Mouse (Mus musculus) liver, embryonic 11.5 days (tissue): ENCODE measurements around the gene Rfc2. TPM values are rescaled to one million over a fixed set of nuclear protein-coding genes. Genes with fewer than 3 reads are reported as not detected.

Experiments
- ATAC-seq: fragments of 200-750 bp; cut with Nextera tagmentation; replicated peaks from 2 replicates; pipeline ENCODE4 v1.8.0; 2017; ENCODE audit warnings: moderate number of reproducible peaks, mild to moderate bottlenecking, moderate TSS enrichment, moderate library complexity; ENCODE audit not compliant: low FRiP score
- DNase-seq: peaks from one replicate; pipeline ENCODE4 v3.0.0-alpha.2; 2017; ENCODE audit warnings: low spot score
- H3K27ac ChIP-seq: fragments of 300-500 bp; sonication (generic); 2 replicates; pipeline ENCODE4 v1.5.1; 2014; ENCODE audit warnings: mild to moderate bottlenecking, low read depth, low read length, control low read depth
- H3K27me3 ChIP-seq: fragments of 300-500 bp; sonication (generic); replicated peaks from 2 replicates; pipeline ENCODE4 v1.6.1; 2014; ENCODE audit warnings: low read length, mixed read lengths; ENCODE audit not compliant: control insufficient read depth, insufficient read depth
- H3K36me3 ChIP-seq: fragments of 300-500 bp; sonication (generic); 2 replicates; pipeline ENCODE4 v1.6.1; 2014; ENCODE audit warnings: mild to moderate bottlenecking, low read length, moderate library complexity, mixed read lengths; ENCODE audit not compliant: control insufficient read depth, insufficient read depth
- H3K4me1 ChIP-seq: fragments of 300-500 bp; sonication (generic); replicated peaks from 2 replicates; pipeline ENCODE4 v1.6.1; 2014; ENCODE audit warnings: low read length, mixed read lengths; ENCODE audit not compliant: control insufficient read depth, insufficient read depth
- H3K4me2 ChIP-seq: fragments of 300-500 bp; sonication (generic); 2 replicates; pipeline ENCODE4 v1.6.1; 2014; ENCODE audit warnings: mild to moderate bottlenecking, control low read depth, moderate library complexity
- H3K4me3 ChIP-seq: fragments of 300-500 bp; sonication (generic); 2 replicates; pipeline ENCODE4 v1.5.1; 2014; ENCODE audit warnings: low read depth, low read length, control low read depth
- H3K9ac ChIP-seq: fragments of 300-500 bp; sonication (generic); 2 replicates; pipeline ENCODE4 v1.6.1; 2014; ENCODE audit warnings: low read depth, low read length, control low read depth
- H3K9me3 ChIP-seq: fragments of 300-500 bp; sonication (generic); 2 replicates; pipeline ENCODE4 v1.6.1; 2016; ENCODE audit warnings: low read length, inconsistent platforms, mixed read lengths; ENCODE audit not compliant: control insufficient read depth
- whole genome bisulfite sequencing: fragments of 180-500 bp; shearing (Covaris S2); extraction: QIAGEN DNeasy Blood & Tissue Kit; methylation state at CpG from one replicate; pipeline ENCODE4 v1.1.7; 2014; 5-methylcytosine and 5-hydroxymethylcytosine counted together
- polyA plus RNA-seq: library from polyadenylated mRNA; unstranded; fragments of >200 nt; fragmentation: Nextera tagmentation; extraction: Ambion mirVana; gene quantifications from 2 replicates; pipeline ENCODE4 v1.2.1, GENCODE M21; 2014

Gene Rfc2
- polyA plus RNA-seq, 1 experiment from 2014 or later: 363 TPM

DNA sequence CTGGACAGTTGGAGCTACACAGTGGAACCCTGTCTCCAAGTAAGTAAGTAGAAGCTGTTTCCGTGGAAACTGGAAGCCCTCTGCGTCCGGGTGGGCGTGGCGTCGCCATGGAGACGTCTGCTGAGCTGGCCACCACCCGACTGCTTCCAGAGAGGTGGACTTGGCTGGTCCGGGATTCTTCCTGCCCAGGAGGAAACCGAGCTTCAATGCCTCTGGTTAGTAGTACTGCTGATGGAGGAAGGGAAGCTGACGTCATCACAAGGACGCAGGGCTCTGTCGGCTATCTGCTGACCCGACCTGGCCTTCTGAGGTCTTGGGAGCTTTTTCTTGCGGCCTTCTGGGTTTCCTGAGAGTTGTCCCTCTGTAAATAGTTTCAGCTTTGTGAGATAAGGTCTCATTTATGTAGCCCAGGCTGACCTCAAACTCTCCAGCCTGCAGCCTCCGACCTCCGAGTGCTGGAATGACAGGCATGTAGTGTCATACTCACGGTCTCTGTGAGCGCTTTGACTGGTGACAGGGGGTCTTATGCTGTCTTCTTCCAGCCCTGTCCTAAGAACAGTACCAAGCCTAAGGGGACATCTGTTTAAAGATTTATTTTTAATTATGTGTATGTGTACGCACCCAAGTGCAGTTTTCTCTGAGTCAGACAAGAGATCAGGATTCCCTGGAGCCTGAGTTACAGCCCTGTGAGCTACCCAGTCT is 25.6 kb upstream of the Rfc2 start:
- no peaks in the 10 kb centered on the region for H3K9me3 ChIP-seq
- 12% methylated on average over 20 of the region's 20 CpGs for whole genome bisulfite sequencing
- H3K4me1 ChIP-seq: peaks cover 24% of the 10 kb centered on the region
- no peaks in the 10 kb centered on the region for H3K27me3 ChIP-seq
- peak overlapping the region; percentile 28 for H3K4me2 ChIP-seq
- DNase-seq (peak; percentile 63), ATAC-seq (0 out of 2 replicates have a peak, but pooled peaks have one; percentile 12)
- H3K9ac ChIP-seq: no peak overlapping the region
- no peak overlapping the region for H3K27ac ChIP-seq
- no peaks in the 10 kb centered on the region for H3K36me3 ChIP-seq
- H3K4me3 ChIP-seq: no peak overlapping the region

DNA sequence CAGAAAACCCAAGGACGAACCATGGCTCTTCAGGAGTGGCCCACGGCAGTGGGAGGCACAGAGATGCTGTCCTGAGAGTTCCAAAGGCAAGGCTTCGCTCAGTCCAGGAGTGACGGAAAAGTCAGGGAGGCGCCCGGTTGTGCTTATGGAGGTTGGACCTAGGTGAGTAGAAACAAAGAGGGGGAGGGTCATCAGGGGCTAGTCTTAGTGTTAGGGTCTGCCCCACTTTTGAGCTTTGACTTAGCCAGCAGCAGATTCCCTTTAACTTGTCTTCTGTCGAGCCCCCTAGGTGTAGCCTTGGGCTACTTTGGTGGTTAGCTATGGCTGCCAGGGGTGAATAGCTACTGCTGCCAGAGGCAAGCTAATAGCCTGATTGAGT is 21.1 kb upstream of the Rfc2 start, which contains the start of gene Syna:
TSS of gene Syna (minus strand) at position 101 of the 379 bp plus-strand sequence.
- H3K4me2 ChIP-seq: no peak within 1 kb of the TSS
- H3K27me3 ChIP-seq: no peaks in the 10 kb centered on the region
- 89% methylated on average over 7 of the region's 7 CpGs for WGBS
- H3K4me3 ChIP-seq: no peak within 1 kb of the TSS
- H3K9me3 ChIP-seq: no peaks in the 10 kb centered on the region
- no peak for DNase-seq
- H3K27ac ChIP-seq: no peak within 1 kb of the TSS
- no peaks in the 10 kb centered on the region for H3K36me3 ChIP-seq
- H3K4me1 ChIP-seq: peaks cover 8% of the 10 kb centered on the region
- no peak within 1 kb of the TSS for H3K9ac ChIP-seq
- no peak for ATAC-seq

DNA sequence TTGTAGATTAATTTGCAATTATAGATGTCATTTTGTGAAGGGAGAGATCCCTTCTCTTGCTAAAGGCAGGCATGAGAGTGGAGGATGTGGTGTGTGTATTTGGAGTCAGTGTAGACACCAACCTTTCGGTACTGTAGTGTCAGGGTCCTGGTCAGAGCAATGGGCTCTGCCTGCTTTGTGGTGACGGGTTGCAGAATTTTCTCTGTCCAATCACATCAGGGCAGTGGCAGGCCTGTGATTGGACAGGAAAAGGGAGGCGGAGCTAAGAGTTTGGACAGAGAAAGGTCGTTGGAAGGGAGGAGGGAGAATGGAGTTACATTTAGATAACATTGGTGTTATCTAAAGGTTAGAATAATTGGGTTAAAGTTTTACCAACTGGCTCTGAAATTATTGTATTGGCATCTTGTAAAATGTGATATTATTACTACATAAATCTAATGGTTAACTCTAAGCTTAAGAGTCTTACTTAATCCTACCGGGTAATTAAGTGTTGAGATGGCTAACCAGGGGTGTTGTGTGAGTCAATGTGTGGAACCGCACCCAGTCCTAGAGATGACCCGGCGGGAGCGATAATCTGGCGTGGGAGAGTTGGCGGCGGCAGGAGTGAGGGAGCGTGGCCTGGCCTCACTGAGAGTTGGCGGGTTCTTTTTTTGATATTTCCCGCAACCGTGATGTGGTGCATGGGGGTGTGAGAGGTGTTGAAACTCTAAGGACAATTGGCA is 20.6 kb upstream of the Rfc2 start:
- Histone ChIP-seq H3K4me3 (no peak overlapping the region), H3K9me3 (no peaks in the 10 kb centered on the region), H3K27me3 (no peaks in the 10 kb centered on the region), H3K9ac (no peak overlapping the region), H3K36me3 (no peaks in the 10 kb centered on the region), H3K27ac (no peak overlapping the region), H3K4me2 (no peak overlapping the region), H3K4me1 (peaks cover 3% of the 10 kb centered on the region)
- ATAC-seq: no peak
- no peak for DNase-seq
- 71% methylated on average over 16 of the region's 16 CpGs for WGBS

DNA sequence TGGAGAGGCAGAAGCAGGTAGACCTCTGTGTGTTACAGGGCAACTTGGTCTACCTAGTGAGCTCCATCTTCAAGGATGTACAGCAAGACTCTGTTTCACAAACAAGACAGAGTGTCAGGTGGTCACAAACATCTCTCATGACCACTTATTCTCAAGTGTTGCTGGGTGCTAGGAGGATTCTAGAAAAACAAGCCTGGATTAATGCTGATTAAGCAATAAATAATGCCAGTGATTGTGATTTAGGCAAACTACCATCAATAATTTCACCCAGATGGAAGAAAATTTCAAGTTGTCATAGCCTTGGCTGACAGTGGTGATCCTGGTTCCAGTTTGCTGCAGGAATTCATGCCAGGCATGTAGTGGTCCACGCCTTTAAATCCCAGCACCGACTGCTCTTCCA is 16.9 kb upstream of the Rfc2 start:
- no peaks in the 10 kb centered on the region for H3K9me3 ChIP-seq
- no peak overlapping the region for H3K9ac ChIP-seq
- H3K4me2 ChIP-seq: no peak overlapping the region
- no peaks in the 10 kb centered on the region for H3K27me3 ChIP-seq
- DNase-seq (no peak), ATAC-seq (no peak)
- no peak overlapping the region for H3K27ac ChIP-seq
- WGBS: 97% methylated on average over 2 of the region's 2 CpGs
- H3K36me3 ChIP-seq: no peaks in the 10 kb centered on the region
- H3K4me3 ChIP-seq: no peak overlapping the region
- no peaks in the 10 kb centered on the region for H3K4me1 ChIP-seq

DNA sequence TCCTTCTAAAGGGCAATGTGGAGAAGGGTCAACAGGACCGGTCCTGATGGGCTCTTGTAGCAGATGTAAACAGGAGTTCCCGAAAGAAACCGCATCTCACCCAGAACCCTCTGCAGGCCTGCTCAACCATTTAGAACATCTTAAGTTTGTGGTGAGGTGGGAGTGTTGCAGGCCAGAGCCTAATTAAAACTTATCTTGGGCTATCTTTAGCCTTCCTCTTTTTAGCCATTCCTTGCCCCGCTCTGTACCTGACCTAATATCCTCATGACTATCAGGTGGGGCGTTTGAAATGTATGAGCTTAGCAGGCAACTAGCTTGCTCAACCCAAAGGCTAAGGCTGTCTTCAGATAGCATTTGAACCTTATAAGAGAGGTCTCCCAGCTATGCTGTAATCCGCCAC is 15.5 kb upstream of the Rfc2 start:
- no peak overlapping the region for H3K4me2 ChIP-seq
- H3K9me3 ChIP-seq: no peaks in the 10 kb centered on the region
- H3K4me1 ChIP-seq: no peaks in the 10 kb centered on the region
- H3K4me3 ChIP-seq: no peak overlapping the region
- no peaks in the 10 kb centered on the region for H3K27me3 ChIP-seq
- no peak for DNase-seq
- no peak overlapping the region for H3K9ac ChIP-seq
- ATAC-seq: no peak
- 77% methylated on average over 6 of the region's 6 CpGs for WGBS
- H3K27ac ChIP-seq: no peak overlapping the region
- H3K36me3 ChIP-seq: no peaks in the 10 kb centered on the region

DNA sequence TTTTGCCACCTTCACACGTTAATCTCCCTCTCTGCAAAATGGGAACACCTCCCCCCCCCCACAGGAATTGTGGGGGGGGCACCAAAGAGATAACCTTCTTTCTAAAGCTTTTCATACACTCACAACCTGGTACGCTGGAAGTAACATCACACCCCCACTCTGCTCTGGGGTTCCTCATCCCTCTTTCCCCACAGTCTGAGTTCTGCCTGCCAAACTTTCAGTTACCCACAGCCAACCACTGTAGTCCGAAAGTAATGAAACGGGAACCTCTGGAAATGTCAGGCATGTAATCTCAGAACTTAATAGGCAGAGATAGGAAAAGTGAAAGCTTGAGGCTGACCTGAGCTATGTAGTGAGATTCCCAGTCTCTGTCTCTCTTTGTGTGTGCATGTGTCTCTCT is 13.7 kb upstream of the Rfc2 start:
- Histone ChIP-seq H3K36me3 (no peaks in the 10 kb centered on the region), H3K9me3 (no peaks in the 10 kb centered on the region), H3K27me3 (no peaks in the 10 kb centered on the region), H3K4me3 (no peak overlapping the region), H3K4me1 (peaks cover 4% of the 10 kb centered on the region; the same call in 1 of the 2 replicates), H3K9ac (no peak overlapping the region), H3K4me2 (no peak overlapping the region), H3K27ac (no peak overlapping the region)
- WGBS: 78% methylated on average over 4 of the region's 4 CpGs
- ATAC-seq: no peak
- no peak for DNase-seq

DNA sequence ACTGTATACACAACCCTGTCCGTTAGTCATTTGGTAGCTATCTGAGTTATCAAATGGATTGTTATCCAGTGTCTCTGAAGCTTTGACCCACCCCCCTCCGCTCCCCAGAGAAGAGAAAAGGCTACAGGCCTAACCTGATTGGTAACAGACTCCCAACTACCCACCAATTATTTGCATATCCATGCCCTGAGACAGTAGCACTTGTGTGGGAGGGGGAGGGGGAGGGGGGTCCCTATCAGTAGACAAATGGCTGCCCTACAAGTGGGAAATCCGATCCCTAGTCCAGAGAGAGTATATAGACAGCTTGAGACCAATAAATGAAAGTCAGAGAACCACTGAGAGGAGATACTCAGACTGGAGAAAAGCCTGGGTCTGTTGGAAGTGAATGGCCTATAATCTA is 13.1 kb upstream of the Rfc2 start:
- WGBS: 64% methylated on average over 3 of the region's 3 CpGs
- H3K9ac ChIP-seq: no peak overlapping the region
- no peaks in the 10 kb centered on the region for H3K27me3 ChIP-seq
- no peak overlapping the region for H3K27ac ChIP-seq
- no peaks in the 10 kb centered on the region for H3K36me3 ChIP-seq
- no peak overlapping the region for H3K4me3 ChIP-seq
- no peak overlapping the region for H3K4me2 ChIP-seq
- no peaks in the 10 kb centered on the region for H3K9me3 ChIP-seq
- ATAC-seq: no peak
- H3K4me1 ChIP-seq: peaks cover 6% of the 10 kb centered on the region; the same call in 1 of the 2 replicates
- no peak for DNase-seq

DNA sequence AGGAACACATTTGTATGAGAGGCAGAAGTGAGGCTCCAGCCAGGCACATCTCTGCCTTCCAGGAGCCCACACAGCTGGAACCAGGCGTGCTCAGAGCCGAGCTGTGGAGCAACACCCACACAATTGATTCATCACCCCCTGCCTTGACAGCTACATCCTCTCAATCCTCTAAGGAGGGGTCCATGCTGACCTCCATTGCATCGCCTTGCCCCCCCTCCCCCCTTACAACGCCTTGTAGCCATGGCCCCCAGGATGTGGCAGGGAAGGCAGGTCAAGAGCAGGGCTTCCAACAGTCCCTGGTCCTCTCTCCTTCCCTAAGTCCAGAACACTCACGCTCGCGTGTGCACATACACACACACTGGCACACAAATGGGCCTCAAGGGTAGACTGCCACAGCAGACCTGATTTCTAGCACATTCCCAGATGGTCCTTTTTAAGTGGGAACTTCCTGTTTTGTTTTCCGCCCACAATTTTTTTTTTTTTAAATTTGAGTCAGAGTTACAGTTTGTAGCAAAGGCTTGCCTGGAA is 12.1 kb upstream of the Rfc2 start:
- H3K4me3 ChIP-seq: no peak overlapping the region
- ATAC-seq (no peak), DNase-seq (no peak)
- WGBS: 57% methylated on average over 8 of the region's 8 CpGs
- no peaks in the 10 kb centered on the region for H3K27me3 ChIP-seq
- H3K4me2 ChIP-seq: no peak overlapping the region
- H3K27ac ChIP-seq: peak overlapping the region; percentile 47
- no peaks in the 10 kb centered on the region for H3K36me3 ChIP-seq
- H3K9me3 ChIP-seq: no peaks in the 10 kb centered on the region
- H3K9ac ChIP-seq: no peak overlapping the region
- peaks cover 6% of the 10 kb centered on the region; the same call in 1 of the 2 replicates for H3K4me1 ChIP-seq
